Mouse (Mus musculus): ENCODE measurements around the gene St6galnac3. TPM values are rescaled to one million over a fixed set of nuclear protein-coding genes. Genes with fewer than 3 reads are reported as not detected.
A peak's percentile ranks its signal among the peaks of the same experiment; 100 is the strongest.

Gene St6galnac3
- polyA plus RNA-seq, 1 experiment from 2014 or later: 10.5 TPM

- peaks cover 28% of the 10 kb centered on the region for H3K4me1 ChIP-seq (ENCODE audit: control insufficient read depth, low read depth, low read length)
These were observed 13.4 kb upstream of the St6galnac3 start for GRCm38 (mm10) chr3:153738421-153738820.

GRCm38 (mm10) chr3:153736756-153737280 lies 11.8 kb upstream of the St6galnac3 start:
- no peak overlapping the region for H3K9ac ChIP-seq (ENCODE audit: low read depth, low read length)
- peaks cover 31% of the 10 kb centered on the region for H3K4me1 ChIP-seq (ENCODE audit: control insufficient read depth, low read depth, low read length)
- no peak overlapping the region for H3K27ac ChIP-seq (ENCODE audit: low read length)
- 58% methylated on average over 16 of the region's 16 CpGs for WGBS (ENCODE audit: insufficient replicate concordance)
- no peak overlapping the region for H3K4me3 ChIP-seq (ENCODE audit: low read depth, low read length)
- H3K36me3 ChIP-seq (ENCODE audit: control insufficient read depth, insufficient read depth): no peaks in the 10 kb centered on the region
- no peak overlapping the region for H3K4me2 ChIP-seq (ENCODE audit: low read depth, low read length)
- no peak for ATAC-seq (ENCODE audit: low read depth)
- no peaks in the 10 kb centered on the region for H3K27me3 ChIP-seq (ENCODE audit: control insufficient read depth, insufficient read depth, low read depth, low read length)
- no peaks in the 10 kb centered on the region for H3K9me3 ChIP-seq (replicated peaks; ENCODE audit: control insufficient read depth, low read length)

More at GRCm38 (mm10) chr3:153738421-153738820, 13.4 kb upstream of the St6galnac3 start:
- Histone ChIP-seq H3K27me3 (ENCODE audit: control insufficient read depth, insufficient read depth, low read depth, low read length) (no peaks in the 10 kb centered on the region), H3K27ac (ENCODE audit: low read length) (no peak overlapping the region), H3K9me3 (replicated peaks; ENCODE audit: control insufficient read depth, low read length) (no peaks in the 10 kb centered on the region), H3K4me2 (ENCODE audit: low read depth, low read length) (no peak overlapping the region), H3K4me3 (ENCODE audit: low read depth, low read length) (no peak overlapping the region), H3K36me3 (ENCODE audit: control insufficient read depth, insufficient read depth) (no peaks in the 10 kb centered on the region), H3K9ac (ENCODE audit: low read depth, low read length) (no peak overlapping the region)
- ATAC-seq (ENCODE audit: low read depth): no peak
- 69% methylated on average over 10 of the region's 10 CpGs for WGBS (ENCODE audit: insufficient replicate concordance)

GRCm38 (mm10) chr3:153735796-153736549 lies 11.0 kb upstream of the St6galnac3 start:
- Histone ChIP-seq H3K4me2 (ENCODE audit: low read depth, low read length) (no peak overlapping the region), H3K4me3 (ENCODE audit: low read depth, low read length) (no peak overlapping the region), H3K36me3 (ENCODE audit: control insufficient read depth, insufficient read depth) (no peaks in the 10 kb centered on the region), H3K4me1 (ENCODE audit: control insufficient read depth, low read depth, low read length) (peaks cover 30% of the 10 kb centered on the region), H3K9me3 (replicated peaks; ENCODE audit: control insufficient read depth, low read length) (no peaks in the 10 kb centered on the region), H3K9ac (ENCODE audit: low read depth, low read length) (no peak overlapping the region), H3K27me3 (ENCODE audit: control insufficient read depth, insufficient read depth, low read depth, low read length) (no peaks in the 10 kb centered on the region), H3K27ac (ENCODE audit: low read length) (no peak overlapping the region)
- 80% methylated on average over 13 of the region's 13 CpGs for WGBS (ENCODE audit: insufficient replicate concordance)
- ATAC-seq (ENCODE audit: low read depth): no peak

GRCm38 (mm10) chr3:153734741-153735140 lies 9.8 kb upstream of the St6galnac3 start:
- no peaks in the 10 kb centered on the region for H3K27me3 ChIP-seq (ENCODE audit: control insufficient read depth, insufficient read depth, low read depth, low read length)
- H3K36me3 ChIP-seq (ENCODE audit: control insufficient read depth, insufficient read depth): no peaks in the 10 kb centered on the region
- H3K4me2 ChIP-seq (ENCODE audit: low read depth, low read length): no peak overlapping the region
- WGBS (ENCODE audit: insufficient replicate concordance): 72% methylated on average over 10 of the region's 10 CpGs
- H3K9ac ChIP-seq (ENCODE audit: low read depth, low read length): 0 out of 2 replicates have a peak overlapping the region, but pooled peaks have one; percentile 4
- peak overlapping the region; percentile 72 for H3K27ac ChIP-seq (ENCODE audit: low read length)
- no peak overlapping the region for H3K4me3 ChIP-seq (ENCODE audit: low read depth, low read length)
- no peaks in the 10 kb centered on the region for H3K9me3 ChIP-seq (replicated peaks; ENCODE audit: control insufficient read depth, low read length)
- H3K4me1 ChIP-seq (ENCODE audit: control insufficient read depth, low read depth, low read length): peaks cover 30% of the 10 kb centered on the region
- no peak for ATAC-seq (ENCODE audit: low read depth)

- WGBS (ENCODE audit: insufficient replicate concordance): 73% methylated on average over 4 of the region's 4 CpGs
- Histone ChIP-seq H3K4me3 (ENCODE audit: low read depth, low read length) (no peak overlapping the region), H3K4me2 (ENCODE audit: low read depth, low read length) (peak overlapping the region; percentile 47), H3K4me1 (ENCODE audit: control insufficient read depth, low read depth, low read length) (peaks cover 30% of the 10 kb centered on the region), H3K9ac (ENCODE audit: low read depth, low read length) (peak overlapping the region; percentile 30), H3K9me3 (replicated peaks; ENCODE audit: control insufficient read depth, low read length) (no peaks in the 10 kb centered on the region), H3K27ac (ENCODE audit: low read length) (peak overlapping the region; percentile 78), H3K36me3 (ENCODE audit: control insufficient read depth, insufficient read depth) (no peaks in the 10 kb centered on the region), H3K27me3 (ENCODE audit: control insufficient read depth, insufficient read depth, low read depth, low read length) (no peaks in the 10 kb centered on the region)
- peak; percentile 98 for ATAC-seq (ENCODE audit: low read depth)
These were observed 8.6 kb upstream of the St6galnac3 start for GRCm38 (mm10) chr3:153733364-153734159.

- no peak overlapping the region for H3K4me2 ChIP-seq (ENCODE audit: low read depth, low read length)
- H3K9me3 ChIP-seq (replicated peaks; ENCODE audit: control insufficient read depth, low read length): no peaks in the 10 kb centered on the region
- H3K27me3 ChIP-seq (ENCODE audit: control insufficient read depth, insufficient read depth, low read depth, low read length): no peaks in the 10 kb centered on the region
- WGBS (ENCODE audit: insufficient replicate concordance): 78% methylated on average over 6 of the region's 6 CpGs
- ATAC-seq (ENCODE audit: low read depth): no peak
- peak overlapping the region; percentile 78 for H3K27ac ChIP-seq (ENCODE audit: low read length)
- peaks cover 29% of the 10 kb centered on the region for H3K4me1 ChIP-seq (ENCODE audit: control insufficient read depth, low read depth, low read length)
- no peaks in the 10 kb centered on the region for H3K36me3 ChIP-seq (ENCODE audit: control insufficient read depth, insufficient read depth)
- no peak overlapping the region for H3K9ac ChIP-seq (ENCODE audit: low read depth, low read length)
- no peak overlapping the region for H3K4me3 ChIP-seq (ENCODE audit: low read depth, low read length)
These were observed 7.8 kb upstream of the St6galnac3 start for GRCm38 (mm10) chr3:153732749-153733148.

GRCm38 (mm10) chr3:153732035-153732434 lies 7.1 kb upstream of the St6galnac3 start:
- Histone ChIP-seq H3K36me3 (ENCODE audit: control insufficient read depth, insufficient read depth) (no peaks in the 10 kb centered on the region), H3K9ac (ENCODE audit: low read depth, low read length) (no peak overlapping the region), H3K4me3 (ENCODE audit: low read depth, low read length) (no peak overlapping the region), H3K27me3 (ENCODE audit: control insufficient read depth, insufficient read depth, low read depth, low read length) (no peaks in the 10 kb centered on the region), H3K9me3 (replicated peaks; ENCODE audit: control insufficient read depth, low read length) (no peaks in the 10 kb centered on the region), H3K4me1 (ENCODE audit: control insufficient read depth, low read depth, low read length) (peaks cover 26% of the 10 kb centered on the region), H3K4me2 (ENCODE audit: low read depth, low read length) (no peak overlapping the region), H3K27ac (ENCODE audit: low read length) (peak overlapping the region; percentile 21; the same call in 1 of the 2 replicates)
- no peak for ATAC-seq (ENCODE audit: low read depth)
- 78% methylated on average over 6 of the region's 6 CpGs for WGBS (ENCODE audit: insufficient replicate concordance)

GRCm38 (mm10) chr3:153728577-153728976 lies 3.6 kb upstream of the St6galnac3 start:
- no peak overlapping the region for H3K9ac ChIP-seq (ENCODE audit: low read depth, low read length)
- ATAC-seq (ENCODE audit: low read depth): no peak

More at GRCm38 (mm10) chr3:153728577-153728976, 3.6 kb upstream of the St6galnac3 start:
- Histone ChIP-seq H3K4me1 (ENCODE audit: control insufficient read depth, low read depth, low read length) (peaks cover 20% of the 10 kb centered on the region), H3K9me3 (replicated peaks; ENCODE audit: control insufficient read depth, low read length) (no peaks in the 10 kb centered on the region), H3K4me2 (ENCODE audit: low read depth, low read length) (no peak overlapping the region), H3K4me3 (ENCODE audit: low read depth, low read length) (no peak overlapping the region), H3K27ac (ENCODE audit: low read length) (no peak overlapping the region), H3K27me3 (ENCODE audit: control insufficient read depth, insufficient read depth, low read depth, low read length) (no peaks in the 10 kb centered on the region; the same call in 1 of the 2 replicates), H3K36me3 (ENCODE audit: control insufficient read depth, insufficient read depth) (no peaks in the 10 kb centered on the region)
